Mouse (Mus musculus) small intestine, adult 2 months (tissue): Measurements from ENCODE around the gene Zfp667.
"Not testable (repeated sequence)": the region's sequence is repeated elsewhere in the genome, so short reads cannot be mapped to it uniquely, and the experiment has no call there.

Experiments
- CTCF ChIP-seq: fragments of 200-500 bp; IDR thresholded peaks from 2 replicates; pipeline ENCODE4 v1.5.1; 2012; ENCODE audit warnings: low read depth, mild to moderate bottlenecking, control low read depth, inconsistent platforms, low read length, moderate library complexity, mixed read lengths; ENCODE audit not compliant: insufficient replicate concordance, insufficient read length; ENCODE audit errors: extremely low read depth
- POLR2A ChIP-seq: fragments of 200-500 bp; IDR thresholded peaks from 2 replicates; pipeline ENCODE4 v1.6.1; 2012; ENCODE audit warnings: low read depth, mild to moderate bottlenecking, control low read depth, inconsistent platforms, low read length, moderate library complexity

DNA sequence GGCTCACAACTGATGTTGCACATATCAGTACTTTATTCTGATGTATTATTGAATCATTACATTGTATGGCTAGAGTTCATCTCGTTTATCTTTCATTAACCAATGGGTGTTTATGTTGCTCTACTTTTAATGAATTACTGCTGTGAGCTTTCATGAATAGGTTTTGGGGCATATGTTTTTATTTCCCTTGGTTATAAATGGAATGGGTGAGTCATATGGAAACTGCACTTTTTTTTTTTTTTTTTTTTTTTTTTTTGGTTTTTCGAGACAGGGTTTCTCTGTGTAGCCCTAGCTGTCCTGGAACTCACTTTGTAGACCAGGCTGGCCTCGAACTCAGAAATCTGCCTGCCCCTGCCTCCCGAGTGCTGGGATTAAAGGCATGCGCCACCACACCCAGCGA lies 4.7 kb downstream of the Zfp667 start:
- TF ChIP-seq CTCF, POLR2A: not testable (repeated sequence)
